ENCODE assay signal across 23 mouse cellular contexts in genomic region chr4:40053391-40053790, GRCm38 (mm10).
DNase-seq lines count a peak whose midpoint lies in the region; ATAC-seq and TF ChIP-seq lines count a peak whose summit lies in the region.
"Had no signal": no experiment of that assay in that cellular context is flagged by ENCODE, and none has a peak within 500 bp of the region (broad histone marks: within the 10 kb centered on the region; RNA-seq: fewer than 3 reads in every experiment).

No protein-coding gene starts in this region.

- H3K4me1 ChIP-seq in embryonic facial prominence, embryonic 12.5 days, result no peaks in the 10 kb centered on the region
- H3K4me1 ChIP-seq in embryonic facial prominence, embryonic 10.5 days, result no peaks in the 10 kb centered on the region
- no peaks in the 10 kb centered on the region for H3K4me1 ChIP-seq in E14TG2a.4 (replicated peaks; ENCODE audit: low read depth, low read length)

- H3K9me3 ChIP-seq in embryonic facial prominence, embryonic 12.5 days, result no peaks in the 10 kb centered on the region
- 0 out of 2 replicates have a peak, but pooled peaks cover 2% of the 10 kb centered on the region for H3K9me3 ChIP-seq in embryonic facial prominence, embryonic 10.5 days
- peaks cover 59% of the 10 kb centered on the region for H3K9me3 ChIP-seq in E14TG2a.4 (ENCODE audit: low read length)
- H3K9me3 ChIP-seq: G1E had no signal

- no peak overlapping the region for H3K4me3 ChIP-seq in embryonic facial prominence, embryonic 12.5 days
- no peak overlapping the region for H3K4me3 ChIP-seq in embryonic facial prominence, embryonic 10.5 days
- peak overlapping the region; percentile 37; the same call in 1 of the 2 replicates for H3K4me3 ChIP-seq in E14TG2a.4 (replicated peaks; ENCODE audit: low read length)

- no peak for TF ChIP-seq CTCF in E14TG2a.4 (conservative IDR thresholded peaks at IDR 0.05; ENCODE audit: low read length)

- H3K9ac ChIP-seq in embryonic facial prominence, embryonic 12.5 days, result no peak overlapping the region

- H3K36me3 ChIP-seq in embryonic facial prominence, embryonic 12.5 days, result no peaks in the 10 kb centered on the region
- no peaks in the 10 kb centered on the region for H3K36me3 ChIP-seq in embryonic facial prominence, embryonic 10.5 days (replicated peaks)
- H3K36me3 ChIP-seq in E14TG2a.4 (ENCODE audit: insufficient read depth, low read length), result no peaks in the 10 kb centered on the region
- H3K36me3 ChIP-seq: G1E had no signal

- no peak overlapping the region for H3K27ac ChIP-seq in embryonic facial prominence, embryonic 12.5 days
- no peak overlapping the region for H3K27ac ChIP-seq in embryonic facial prominence, embryonic 10.5 days (replicated peaks)

- H3K27me3 ChIP-seq in embryonic facial prominence, embryonic 12.5 days, result no peaks in the 10 kb centered on the region
- H3K27me3 ChIP-seq in embryonic facial prominence, embryonic 10.5 days (replicated peaks; ENCODE audit: low read depth, poor library complexity, severe bottlenecking), result no peaks in the 10 kb centered on the region
- no peaks in the 10 kb centered on the region for H3K27me3 ChIP-seq in E14TG2a.4 (ENCODE audit: insufficient read depth, low read length)
- H3K27me3 ChIP-seq: CH12.LX had no signal

- no peak overlapping the region for H3K4me2 ChIP-seq in embryonic facial prominence, embryonic 12.5 days (replicated peaks)

- ATAC-seq in embryonic facial prominence, embryonic 12.5 days (ENCODE audit: insufficient number of reproducible peaks, insufficient read depth, low FRiP score, low TSS enrichment), result 0 out of 2 replicates have a peak, but pooled peaks have one; percentile 60
- no peak for ATAC-seq in cerebellum, adult (ENCODE audit: insufficient number of reproducible peaks, low FRiP score, low TSS enrichment)
- ATAC-seq: activated CD4-positive, CD25-positive, alpha-beta regulatory T cell, adult 4 months; CD4-positive, CD25-positive, alpha-beta regulatory T cell, adult 4 months; Patski had no signal

- WGBS in embryonic facial prominence, embryonic 12.5 days, result 85% methylated on average over 2 of the region's 2 CpGs
- 89% methylated on average over 2 of the region's 2 CpGs for WGBS in embryonic facial prominence, embryonic 10.5 days

- DNase-seq in embryonic facial prominence, embryonic 10.5 days (ENCODE audit: low spot score), result no peak
- DNase-seq in heart, adult 11 months, result peak; percentile 58
- DNase-seq in heart, adult 9 months (ENCODE audit: low spot score in 2 of 2), result no peak
- DNase-seq: adrenal gland, adult 2 months; adrenal gland, adult 8-10 months; adrenal gland, postnatal 10 days; adrenal gland, postnatal 14 days; adrenal gland, postnatal 25 days; adrenal gland, postnatal 36 days; B cell, adult 2 months; cerebellum, adult 11 months; cerebellum, adult 11-12 months; cerebellum, adult 18-20 months; cerebellum, adult 2 months; cerebellum, adult 8-10 months had no signal
